Mouse (Mus musculus) liver, adult 2 months (tissue): ENCODE measurements around the gene B4galt2.

Source experiments
- CTCF ChIP-seq: fragments of 200-500 bp; IDR thresholded peaks from 2 replicates; pipeline ENCODE4 v1.5.1; 2011; ENCODE audit warnings: low read depth, low read length, control low read depth
- POLR2A ChIP-seq: fragments of 200-500 bp; IDR thresholded peaks from 2 replicates; pipeline ENCODE4 v1.6.1; 2011; ENCODE audit warnings: low read length, control low read depth; ENCODE audit not compliant: insufficient read depth; ENCODE audit errors: extremely low read depth

DNA sequence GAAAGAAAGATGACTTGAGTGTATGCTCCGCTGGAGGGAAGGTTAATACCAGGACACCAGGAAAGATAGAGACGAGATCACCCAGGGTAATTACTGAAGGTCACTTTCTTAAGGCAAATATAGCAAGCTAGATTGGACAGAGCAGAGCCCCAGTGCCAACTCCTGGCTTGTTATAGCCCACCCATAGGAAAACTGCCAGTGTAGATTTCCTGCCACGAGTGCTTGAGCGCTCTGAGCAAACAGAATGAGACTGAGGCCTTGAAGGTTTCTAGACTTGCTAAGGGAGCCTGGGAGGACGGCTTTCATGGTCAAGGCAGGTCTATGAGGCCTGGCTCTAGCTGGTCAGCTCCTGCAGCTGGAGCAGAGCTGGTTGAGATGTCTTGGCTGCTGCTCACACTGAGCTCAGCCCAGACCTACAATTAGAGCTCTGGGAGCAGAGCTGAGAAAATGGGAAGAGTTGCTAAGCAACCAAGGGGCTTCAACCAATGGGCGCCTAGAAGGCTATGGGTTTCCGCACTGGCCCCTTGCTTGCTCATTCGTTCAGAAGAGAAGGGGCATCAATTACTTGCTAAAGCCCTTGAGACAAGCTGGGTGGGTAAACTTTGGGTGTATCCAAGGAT, 25.7 kb upstream of the B4galt2 start:
- TF ChIP-seq POLR2A = no peak
- no peak for TF ChIP-seq CTCF
